Mouse (Mus musculus): ENCODE data around the gene Pilrb2. TPM values are rescaled to one million over a fixed set of nuclear protein-coding genes. Genes with fewer than 3 reads are reported as not detected.
A peak's percentile ranks its signal among the peaks of the same experiment; 100 is the strongest.
"Not testable (repeated sequence)": the region's sequence is repeated elsewhere in the genome, so short reads cannot be mapped to it uniquely, and the experiment has no call there.

The Pilrb2 gene
- polyA plus RNA-seq, 1 experiment from 2014 or later: 2.1 TPM

DNA sequence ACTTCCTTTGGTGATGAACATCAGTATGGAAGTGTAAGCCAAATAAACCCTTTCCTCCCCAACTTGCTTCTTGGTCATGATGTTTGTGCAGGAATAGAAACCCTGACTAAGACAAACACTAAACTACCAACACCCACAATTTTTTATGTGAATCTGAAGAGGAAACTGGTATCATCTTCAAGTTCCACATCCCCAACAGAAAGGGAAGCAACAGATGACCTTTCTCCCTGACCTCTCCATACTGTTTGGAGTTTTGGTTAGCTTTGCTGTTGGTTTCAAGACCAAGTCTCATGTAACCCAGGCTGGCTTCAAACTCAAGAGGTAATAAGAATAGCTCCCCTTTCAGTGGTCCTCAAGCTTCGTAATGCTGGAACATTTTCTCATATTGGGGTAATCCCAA lies 21.3 kb downstream of the Pilrb2 start:
- H3K36me3 ChIP-seq (ENCODE audit: control insufficient read depth, insufficient read depth, low read length); H3K4me2 ChIP-seq; H3K9me3 ChIP-seq (replicated peaks; ENCODE audit: control insufficient read depth, low read length); ATAC-seq (replicated peaks; ENCODE audit: insufficient number of reproducible peaks, low FRiP score, low TSS enrichment); H3K27ac ChIP-seq (ENCODE audit: low read depth, low read length); H3K9ac ChIP-seq (ENCODE audit: low read depth, low read length); H3K4me1 ChIP-seq (ENCODE audit: control insufficient read depth, insufficient read depth, low read length); H3K27me3 ChIP-seq (ENCODE audit: control insufficient read depth, insufficient read depth, low read length); H3K4me3 ChIP-seq (ENCODE audit: low read depth, low read length): not testable (repeated sequence)
- 84% methylated on average over 1 of the region's 1 CpGs for WGBS (ENCODE audit: insufficient replicate concordance)

DNA sequence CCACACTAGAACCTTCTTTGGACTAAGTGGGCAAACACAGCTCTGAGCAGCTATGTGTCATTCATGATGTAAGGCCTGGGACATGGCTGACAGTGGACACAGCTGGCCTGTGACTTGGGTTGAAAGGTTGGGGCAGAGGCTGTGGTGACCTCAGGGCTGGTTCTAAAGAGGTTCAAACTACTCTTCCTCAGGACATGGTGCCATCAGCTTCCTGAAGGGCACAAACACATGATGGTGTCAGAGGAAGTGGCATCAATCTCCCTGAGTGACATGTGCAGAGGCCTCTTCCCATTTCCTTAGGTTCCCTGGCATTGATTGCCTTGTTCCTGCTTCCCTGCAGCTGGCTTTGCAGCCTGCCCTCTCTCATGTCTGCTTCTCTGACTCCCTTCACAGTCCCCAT lies 34.5 kb downstream of the Pilrb2 start:
- H3K36me3 ChIP-seq (ENCODE audit: control insufficient read depth, insufficient read depth, low read length); H3K9me3 ChIP-seq (replicated peaks; ENCODE audit: control insufficient read depth, low read length); H3K4me1 ChIP-seq (ENCODE audit: control insufficient read depth, insufficient read depth, low read length); ATAC-seq (replicated peaks; ENCODE audit: insufficient number of reproducible peaks, low FRiP score, low TSS enrichment); H3K4me3 ChIP-seq (ENCODE audit: low read depth, low read length); H3K27ac ChIP-seq (ENCODE audit: low read depth, low read length); H3K9ac ChIP-seq (ENCODE audit: low read depth, low read length); H3K27me3 ChIP-seq (ENCODE audit: control insufficient read depth, insufficient read depth, low read length); H3K4me2 ChIP-seq: not testable (repeated sequence)

DNA sequence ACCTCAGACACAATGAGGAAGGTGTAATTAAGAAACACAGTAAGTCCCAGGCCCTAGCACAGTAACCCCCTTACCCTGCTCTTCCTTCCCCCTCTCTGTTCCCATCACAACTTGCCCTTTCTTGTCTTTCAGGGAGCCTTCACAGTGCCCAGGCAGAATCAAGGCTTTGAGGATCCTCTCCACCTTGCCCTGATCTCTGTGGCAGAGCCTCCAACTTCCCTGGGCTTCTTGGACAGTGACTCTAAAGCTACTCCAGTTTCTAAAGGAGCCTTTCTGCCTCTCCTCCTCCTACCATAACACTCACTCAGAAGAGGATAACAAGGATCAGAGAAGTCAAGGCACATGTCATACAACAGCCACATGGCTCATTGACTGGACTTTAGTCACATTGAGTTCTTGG lies 35.0 kb downstream of the Pilrb2 start:
- Histone ChIP-seq H3K4me2 (no peak overlapping the region), H3K27ac (ENCODE audit: low read depth, low read length) (no peak overlapping the region), H3K36me3 (ENCODE audit: control insufficient read depth, insufficient read depth, low read length) (no peaks in the 10 kb centered on the region), H3K9ac (ENCODE audit: low read depth, low read length) (no peak overlapping the region), H3K9me3 (replicated peaks; ENCODE audit: control insufficient read depth, low read length) (no peaks in the 10 kb centered on the region), H3K4me1 (ENCODE audit: control insufficient read depth, insufficient read depth, low read length) (no peaks in the 10 kb centered on the region), H3K4me3 (ENCODE audit: low read depth, low read length) (no peak overlapping the region), H3K27me3 (ENCODE audit: control insufficient read depth, insufficient read depth, low read length) (no peaks in the 10 kb centered on the region)
- ATAC-seq (replicated peaks; ENCODE audit: insufficient number of reproducible peaks, low FRiP score, low TSS enrichment): no peak

DNA sequence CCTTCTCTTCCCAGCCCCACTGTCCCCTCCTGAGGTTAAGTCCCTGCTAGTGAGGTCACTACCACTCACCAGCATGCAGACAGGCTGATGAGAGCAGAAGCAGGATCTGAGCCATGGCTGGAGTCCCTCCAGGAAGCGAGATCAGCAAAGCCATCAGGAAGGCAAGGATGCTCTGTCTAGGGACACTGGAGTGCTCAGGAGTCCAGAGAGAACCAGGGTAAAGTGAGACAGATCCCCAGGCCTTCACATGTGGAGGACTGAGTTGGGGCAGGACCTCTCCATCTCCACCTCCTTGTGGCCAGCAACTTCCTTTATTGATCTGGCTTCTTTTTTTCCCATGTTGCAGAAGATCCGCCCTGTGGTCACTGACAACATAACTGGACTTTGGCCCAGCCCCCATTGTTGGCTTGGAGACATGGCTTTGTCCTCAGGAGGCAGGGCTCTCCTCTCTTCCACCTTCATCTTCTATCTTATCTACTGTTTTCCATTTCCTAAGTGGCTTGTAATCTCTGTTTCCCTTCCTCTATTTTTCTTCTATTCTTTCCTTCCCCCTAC lies 35.6 kb downstream of the Pilrb2 start, which contains the start of gene Pilra:
TSS of gene Pilra (minus strand) at position 316 of the 555 bp plus-strand sequence.
- not testable (repeated sequence) for ATAC-seq (replicated peaks; ENCODE audit: insufficient number of reproducible peaks, low FRiP score, low TSS enrichment); H3K9ac ChIP-seq (ENCODE audit: low read depth, low read length); H3K4me1 ChIP-seq (ENCODE audit: control insufficient read depth, insufficient read depth, low read length); H3K27ac ChIP-seq (ENCODE audit: low read depth, low read length); H3K36me3 ChIP-seq (ENCODE audit: control insufficient read depth, insufficient read depth, low read length); H3K9me3 ChIP-seq (replicated peaks; ENCODE audit: control insufficient read depth, low read length); H3K4me3 ChIP-seq (ENCODE audit: low read depth, low read length); H3K4me2 ChIP-seq; H3K27me3 ChIP-seq (ENCODE audit: control insufficient read depth, insufficient read depth, low read length)
- WGBS (ENCODE audit: insufficient replicate concordance): 42% methylated on average over 2 of the region's 2 CpGs

DNA sequence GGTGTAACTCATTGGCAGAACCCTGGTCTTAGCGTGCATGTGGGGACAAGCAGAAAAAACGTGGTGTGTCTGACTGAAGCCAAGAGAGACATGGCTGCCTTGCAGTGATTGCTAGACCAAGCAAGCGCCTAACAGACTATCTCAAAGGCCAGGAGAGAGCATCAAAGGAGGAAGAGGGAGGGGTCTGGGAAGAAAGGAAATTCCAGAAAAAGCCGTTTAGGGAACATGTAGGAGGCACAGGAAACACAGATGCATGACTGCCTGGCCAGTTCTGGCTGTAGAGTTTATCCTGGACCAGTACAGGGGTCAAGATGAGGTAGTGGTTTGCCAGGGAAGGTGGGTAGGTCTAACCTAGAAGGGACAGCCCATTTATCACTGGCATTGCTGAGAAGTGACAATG lies 38.1 kb downstream of the Pilrb2 start:
- 0 out of 2 replicates have a peak, but pooled peaks have one; percentile 39 for ATAC-seq (replicated peaks; ENCODE audit: insufficient number of reproducible peaks, low FRiP score, low TSS enrichment)
- no peak overlapping the region for H3K27ac ChIP-seq (ENCODE audit: low read depth, low read length)

DNA sequence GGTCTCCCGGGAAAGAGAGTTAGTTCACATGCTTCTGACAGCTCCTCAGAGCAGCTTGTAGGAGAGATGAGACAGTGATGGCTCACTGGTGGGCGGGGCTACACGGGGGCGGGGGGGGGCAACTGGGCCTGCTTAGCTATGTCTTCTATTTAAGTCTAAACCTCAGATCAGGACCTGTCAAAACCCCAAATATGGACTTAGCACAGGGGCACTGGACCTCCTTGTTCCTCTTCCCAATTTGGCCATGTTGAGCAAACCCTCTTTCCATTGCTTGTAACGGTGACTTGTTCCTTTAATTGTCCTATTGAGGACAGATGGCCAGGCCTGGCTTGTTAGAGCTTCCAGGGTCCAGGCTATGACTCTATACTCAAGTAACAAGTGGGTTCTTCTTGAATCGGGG lies 40.1 kb downstream of the Pilrb2 start:
- 67% methylated on average over 6 of the region's 6 CpGs for WGBS (ENCODE audit: insufficient replicate concordance)
- no peak overlapping the region for H3K9ac ChIP-seq (ENCODE audit: low read depth, low read length)
- H3K4me2 ChIP-seq: no peak overlapping the region
- no peak overlapping the region for H3K27ac ChIP-seq (ENCODE audit: low read depth, low read length)
- H3K4me1 ChIP-seq (ENCODE audit: control insufficient read depth, insufficient read depth, low read length): no peaks in the 10 kb centered on the region
- no peak overlapping the region for H3K4me3 ChIP-seq (ENCODE audit: low read depth, low read length)
- H3K9me3 ChIP-seq (replicated peaks; ENCODE audit: control insufficient read depth, low read length): no peaks in the 10 kb centered on the region
- ATAC-seq (replicated peaks; ENCODE audit: insufficient number of reproducible peaks, low FRiP score, low TSS enrichment): no peak
- no peaks in the 10 kb centered on the region for H3K27me3 ChIP-seq (ENCODE audit: control insufficient read depth, insufficient read depth, low read length)
- H3K36me3 ChIP-seq (ENCODE audit: control insufficient read depth, insufficient read depth, low read length): no peaks in the 10 kb centered on the region

More for the DNA sequence above, 38.1 kb downstream of the Pilrb2 start:
- H3K9ac ChIP-seq (ENCODE audit: low read depth, low read length): no peak overlapping the region
- no peaks in the 10 kb centered on the region for H3K27me3 ChIP-seq (ENCODE audit: control insufficient read depth, insufficient read depth, low read length)
- H3K4me3 ChIP-seq (ENCODE audit: low read depth, low read length): no peak overlapping the region
- no peak overlapping the region for H3K4me2 ChIP-seq
- no peaks in the 10 kb centered on the region for H3K9me3 ChIP-seq (replicated peaks; ENCODE audit: control insufficient read depth, low read length)
- H3K36me3 ChIP-seq (ENCODE audit: control insufficient read depth, insufficient read depth, low read length): no peaks in the 10 kb centered on the region
- WGBS (ENCODE audit: insufficient replicate concordance): 35% methylated on average over 4 of the region's 4 CpGs
- H3K4me1 ChIP-seq (ENCODE audit: control insufficient read depth, insufficient read depth, low read length): no peaks in the 10 kb centered on the region

DNA sequence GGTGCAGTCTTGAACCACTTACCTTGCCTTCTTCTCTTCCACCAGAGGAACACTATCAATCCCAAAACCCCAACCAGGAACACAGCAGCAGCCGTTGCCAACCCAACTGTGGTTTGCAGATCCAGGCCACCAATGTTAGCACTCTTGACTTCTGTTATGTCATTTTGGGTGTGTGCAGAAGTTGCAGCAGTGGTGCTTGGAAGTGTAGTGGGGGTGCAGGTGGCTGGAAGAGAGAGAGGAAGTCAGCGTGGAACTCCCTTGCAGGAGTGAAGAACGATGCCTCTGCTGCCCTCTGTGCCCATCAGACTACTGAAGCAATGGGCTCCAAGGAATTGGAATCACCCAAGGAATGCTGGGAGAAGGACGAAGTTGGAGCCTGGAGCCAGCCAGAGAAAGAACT lies 40.5 kb downstream of the Pilrb2 start:
- H3K4me3 ChIP-seq (ENCODE audit: low read depth, low read length): no peak overlapping the region

DNA sequence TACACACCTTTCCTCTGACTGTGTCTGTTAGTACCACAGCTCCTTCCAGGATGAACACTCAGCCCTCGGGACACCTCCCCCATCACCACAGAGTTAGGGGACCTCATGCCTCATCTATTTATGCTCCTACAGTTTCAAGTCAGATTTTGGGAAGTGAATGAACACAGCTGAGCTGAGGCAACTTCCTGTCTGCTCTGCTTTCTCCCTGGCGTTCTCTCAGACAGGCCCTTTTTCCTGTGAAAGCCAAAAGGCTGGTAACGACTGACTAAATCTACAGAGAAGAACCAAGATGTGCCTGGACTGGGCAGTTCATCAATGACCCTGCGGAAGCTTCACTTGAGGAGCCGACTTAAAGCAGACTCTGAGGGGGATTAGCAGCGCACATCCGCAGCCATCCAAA lies 41.4 kb downstream of the Pilrb2 start:
- H3K4me1 ChIP-seq (ENCODE audit: control insufficient read depth, insufficient read depth, low read length): no peaks in the 10 kb centered on the region
- no peak for ATAC-seq (replicated peaks; ENCODE audit: insufficient number of reproducible peaks, low FRiP score, low TSS enrichment)
- H3K9me3 ChIP-seq (replicated peaks; ENCODE audit: control insufficient read depth, low read length): no peaks in the 10 kb centered on the region
- H3K36me3 ChIP-seq (ENCODE audit: control insufficient read depth, insufficient read depth, low read length): no peaks in the 10 kb centered on the region
- no peak overlapping the region for H3K4me3 ChIP-seq (ENCODE audit: low read depth, low read length)
- H3K27me3 ChIP-seq (ENCODE audit: control insufficient read depth, insufficient read depth, low read length): no peaks in the 10 kb centered on the region
- H3K9ac ChIP-seq (ENCODE audit: low read depth, low read length): no peak overlapping the region
- WGBS (ENCODE audit: insufficient replicate concordance): 79% methylated on average over 7 of the region's 7 CpGs
- no peak overlapping the region for H3K4me2 ChIP-seq
- no peak overlapping the region for H3K27ac ChIP-seq (ENCODE audit: low read depth, low read length)

More for the DNA sequence above, 40.5 kb downstream of the Pilrb2 start:
- Histone ChIP-seq H3K4me1 (ENCODE audit: control insufficient read depth, insufficient read depth, low read length) (no peaks in the 10 kb centered on the region), H3K9me3 (replicated peaks; ENCODE audit: control insufficient read depth, low read length) (no peaks in the 10 kb centered on the region), H3K27ac (ENCODE audit: low read depth, low read length) (no peak overlapping the region), H3K27me3 (ENCODE audit: control insufficient read depth, insufficient read depth, low read length) (no peaks in the 10 kb centered on the region), H3K36me3 (ENCODE audit: control insufficient read depth, insufficient read depth, low read length) (no peaks in the 10 kb centered on the region), H3K9ac (ENCODE audit: low read depth, low read length) (no peak overlapping the region), H3K4me2 (no peak overlapping the region)
- no peak for ATAC-seq (replicated peaks; ENCODE audit: insufficient number of reproducible peaks, low FRiP score, low TSS enrichment)
- WGBS (ENCODE audit: insufficient replicate concordance): 84% methylated on average over 4 of the region's 4 CpGs

DNA sequence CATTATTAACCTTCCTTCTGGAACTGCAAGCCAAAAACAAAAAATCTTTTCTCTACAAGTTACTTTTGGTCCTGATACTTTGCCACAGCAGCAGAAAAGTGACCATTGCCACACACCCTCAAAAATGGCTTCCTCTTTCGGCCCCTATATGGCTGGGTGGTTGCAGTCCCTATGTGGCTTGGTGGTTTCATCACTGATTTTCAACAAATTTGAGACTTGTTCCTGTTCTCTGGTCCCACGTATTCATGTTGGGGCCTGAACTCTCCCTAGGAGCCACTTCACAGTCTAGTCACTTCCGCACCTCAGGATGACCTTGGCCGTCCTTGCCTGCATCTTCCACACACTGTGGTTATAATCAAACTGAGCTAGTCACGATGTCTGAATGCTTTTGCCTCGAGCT lies 42.9 kb downstream of the Pilrb2 start:
- no peak overlapping the region for H3K9ac ChIP-seq (ENCODE audit: low read depth, low read length)
- H3K4me1 ChIP-seq (ENCODE audit: control insufficient read depth, insufficient read depth, low read length): no peaks in the 10 kb centered on the region
- H3K9me3 ChIP-seq (replicated peaks; ENCODE audit: control insufficient read depth, low read length): no peaks in the 10 kb centered on the region
- H3K36me3 ChIP-seq (ENCODE audit: control insufficient read depth, insufficient read depth, low read length): no peaks in the 10 kb centered on the region
- H3K4me2 ChIP-seq: no peak overlapping the region
- H3K27me3 ChIP-seq (ENCODE audit: control insufficient read depth, insufficient read depth, low read length): no peaks in the 10 kb centered on the region
- no peak overlapping the region for H3K4me3 ChIP-seq (ENCODE audit: low read depth, low read length)
- no peak for ATAC-seq (replicated peaks; ENCODE audit: insufficient number of reproducible peaks, low FRiP score, low TSS enrichment)
- 78% methylated on average over 6 of the region's 6 CpGs for WGBS (ENCODE audit: insufficient replicate concordance)
- no peak overlapping the region for H3K27ac ChIP-seq (ENCODE audit: low read depth, low read length)

Measured in heart, embryonic 11.5 days (tissue).